Mouse (Mus musculus) myocyte (in vitro differentiated cells): ENCODE measurements at regions not wholly inside any gene's neighbourhood (a gene's known extent, or its start where the extent isn't known, plus 50 kb on each side); places are given as distances from the start of the nearest gene placed in this dataset.

Source experiments
- CEBPB ChIP-seq: IDR thresholded peaks from 2 replicates; pipeline ENCODE4 v1.6.1; 2011; ENCODE audit warnings: mild to moderate bottlenecking, moderate library complexity; ENCODE audit not compliant: poor library complexity, insufficient read depth, severe bottlenecking
- E2F4 ChIP-seq: IDR thresholded peaks from one replicate; pipeline ENCODE4 v1.6.1; 2011; ENCODE audit warnings: mild to moderate bottlenecking, control low read depth, moderate library complexity; ENCODE audit not compliant: insufficient read depth
- MYOD1 ChIP-seq, 3 experiments: IDR thresholded peaks; one replicate each; pipeline ENCODE4 v1.6.1; 2011; ENCODE audit warnings: control low read depth in 2 of 3, low read depth in 2 of 3, mild to moderate bottlenecking in 2 of 3, moderate library complexity in 1 of 3; ENCODE audit not compliant: insufficient read length in 2 of 3, control insufficient read depth in 1 of 3
- POLR2A ChIP-seq: IDR thresholded peaks from one replicate; pipeline ENCODE4 v1.6.1; 2011; ENCODE audit warnings: low read depth, mild to moderate bottlenecking, control low read depth, moderate library complexity; ENCODE audit not compliant: insufficient read length
- POLR2AphosphoS2 ChIP-seq: IDR thresholded peaks from one replicate; pipeline ENCODE4 v1.6.1; 2011; ENCODE audit warnings: low read depth, control low read depth; ENCODE audit not compliant: insufficient read length
- TCF12 ChIP-seq: IDR thresholded peaks from one replicate; pipeline ENCODE4 v1.6.1; 2011; ENCODE audit warnings: mild to moderate bottlenecking, control low read depth; ENCODE audit not compliant: poor library complexity, insufficient read depth, severe bottlenecking
- USF1 ChIP-seq: IDR thresholded peaks from one replicate; pipeline ENCODE4 v1.6.1; 2011; ENCODE audit warnings: low read depth, mild to moderate bottlenecking, control low read depth, moderate library complexity

DNA sequence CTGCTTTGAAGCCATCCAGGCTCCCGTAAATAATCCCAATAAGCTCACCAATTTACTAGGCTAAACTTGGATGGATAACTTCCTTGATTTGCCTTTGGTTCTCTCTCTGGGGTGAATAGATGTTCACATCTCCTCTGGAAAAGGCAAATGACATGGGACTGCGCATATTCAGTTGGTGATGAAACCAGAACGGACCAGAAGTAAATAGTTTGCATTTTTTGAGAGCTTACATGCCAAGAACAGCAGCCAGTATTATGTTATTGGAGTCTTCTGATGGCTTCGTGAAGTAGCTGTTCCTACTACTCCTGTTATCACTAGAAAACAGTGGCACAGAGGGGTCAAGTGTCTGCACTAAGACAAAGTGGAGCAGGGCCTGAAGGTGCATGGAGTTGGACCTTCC is 434.5 kb upstream of the Klhl29 start:
- TF ChIP-seq POLR2A (no peak), MYOD1 (IDR thresholded peaks at IDR 0.05; ENCODE audit: control insufficient read depth in 1 of 3, insufficient read length in 2 of 3, low read depth in 2 of 3) (no peak), POLR2AphosphoS2 (no peak), TCF12 (no peak), E2F4 (no peak), USF1 (no peak), CEBPB (no peak)
